Mouse (Mus musculus): ENCODE data around the gene Grid2ip.

DNA sequence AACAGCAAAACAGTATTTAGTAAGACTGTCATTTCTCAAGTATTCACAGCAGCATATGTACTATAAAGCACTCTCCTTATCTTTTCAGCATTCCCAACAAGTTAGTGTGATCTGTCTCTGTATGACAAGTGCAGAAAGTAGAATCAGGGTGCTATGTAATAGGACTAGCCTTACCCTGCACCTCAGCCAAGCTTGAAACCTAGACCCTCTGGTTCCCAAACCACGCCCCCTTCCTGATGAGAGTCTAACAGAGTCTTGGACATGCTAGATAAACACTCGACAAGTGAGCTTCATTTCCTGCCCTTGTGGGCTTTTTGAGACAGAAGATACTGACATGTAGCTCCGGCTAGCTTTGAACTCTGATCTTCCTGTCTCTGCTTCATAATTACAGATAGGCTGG lies 52.1 kb downstream of the Grid2ip start:
- no peak for TF ChIP-seq POLR2A (IDR thresholded peaks at IDR 0.05; ENCODE audit: borderline replicate concordance, extremely low read depth, low read depth, low read length)
- no peak for TF ChIP-seq CTCF (IDR thresholded peaks at IDR 0.05; ENCODE audit: insufficient read depth, low read length)
